Mouse (Mus musculus) erythroblast, embryonic 14.5 days (primary cell): Measurements from ENCODE around the gene Rab31.

Experiments
- GATA1 ChIP-seq: IDR thresholded peaks from 2 replicates; pipeline ENCODE4 v1.6.1; 2012; ENCODE audit warnings: low read length, inconsistent platforms, mixed read lengths
- TAL1 ChIP-seq: IDR thresholded peaks from 3 replicates; pipeline ENCODE4 v1.6.1; 2012; ENCODE audit warnings: low read length, inconsistent platforms, mixed read lengths

DNA sequence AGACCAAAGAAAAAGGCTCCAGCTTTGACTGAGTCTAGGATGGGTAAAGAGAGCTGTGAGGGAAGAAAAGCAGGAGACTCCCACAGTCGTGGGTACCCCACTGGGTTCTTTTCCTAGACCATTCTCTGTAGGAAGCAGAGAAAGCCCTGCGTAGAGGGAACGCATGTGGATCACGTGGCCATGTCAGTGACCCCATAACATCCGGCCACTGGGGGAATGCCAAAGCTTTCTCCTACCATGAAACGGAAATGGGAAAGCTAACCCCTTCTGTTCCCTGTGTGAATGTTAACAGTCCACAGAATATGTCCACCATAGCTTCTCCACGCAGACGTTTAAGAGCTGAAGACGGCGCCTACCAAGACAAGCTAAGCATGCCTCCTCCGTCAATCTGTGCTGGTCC is 62.0 kb downstream of the Rab31 start:
- no peak for TF ChIP-seq GATA1
- TF ChIP-seq TAL1, result no peak
